Mouse (Mus musculus) bone marrow macrophage, adult 2 months (primary cell): Measurements from ENCODE around the gene Lmod1. TPM values are rescaled to one million over a fixed set of nuclear protein-coding genes. Genes with fewer than 3 reads are reported as not detected.

ENCODE experiments used
- H3K27ac ChIP-seq: 2 replicates; pipeline ENCODE4 v1.5.1; 2012; ENCODE audit warnings: low read depth, low read length; ENCODE audit not compliant: insufficient read depth
- H3K4me1 ChIP-seq: 2 replicates; pipeline ENCODE4 v1.6.1; 2012; ENCODE audit warnings: low read length; ENCODE audit not compliant: control insufficient read depth, insufficient read depth
- H3K4me3 ChIP-seq: 2 replicates; pipeline ENCODE4 v1.5.1; 2012; ENCODE audit warnings: mild to moderate bottlenecking, low read length, moderate library complexity; ENCODE audit not compliant: insufficient read depth
- CTCF ChIP-seq: IDR thresholded peaks from 2 replicates; pipeline ENCODE4 v1.5.1; 2012; ENCODE audit warnings: low read depth, mild to moderate bottlenecking, low read length, moderate library complexity
- POLR2A ChIP-seq: IDR thresholded peaks from 2 replicates; pipeline ENCODE4 v1.6.1; 2012; ENCODE audit warnings: mild to moderate bottlenecking, low read depth, low read length, borderline replicate concordance
- polyA plus RNA-seq: library from polyadenylated mRNA; stranded (reverse); fragments of >200 nt; gene quantifications from 2 replicates; pipeline ENCODE4 v1.2.4, GENCODE M21; 2012; ENCODE audit not compliant: missing spikeins, insufficient read depth, insufficient read length

Gene Lmod1
- polyA plus RNA-seq, 1 experiment = 0.13 TPM

GRCm38 (mm10) chr1:135359071-135359470, 34.5 kb downstream of the Lmod1 start:
- Histone ChIP-seq H3K4me3 (no peak overlapping the region), H3K4me1 (no peaks in the 10 kb centered on the region), H3K27ac (no peak overlapping the region)
- TF ChIP-seq CTCF = no peak
- no peak for TF ChIP-seq POLR2A

- Histone ChIP-seq H3K27ac (no peak overlapping the region), H3K4me1 (no peaks in the 10 kb centered on the region), H3K4me3 (no peak overlapping the region)
- TF ChIP-seq POLR2A (no peak), CTCF (no peak)
Measured at GRCm38 (mm10) chr1:135361491-135361890, 36.9 kb downstream of the Lmod1 start.

- H3K4me1 ChIP-seq = no peaks in the 10 kb centered on the region
- H3K27ac ChIP-seq = no peak overlapping the region
- no peak overlapping the region for H3K4me3 ChIP-seq
- TF ChIP-seq POLR2A (no peak), CTCF (no peak)
Measured at GRCm38 (mm10) chr1:135362115-135362514, 37.5 kb downstream of the Lmod1 start.

- H3K4me3 ChIP-seq = no peak overlapping the region
- TF ChIP-seq CTCF (no peak), POLR2A (no peak)
- H3K4me1 ChIP-seq = no peaks in the 10 kb centered on the region
- no peak overlapping the region for H3K27ac ChIP-seq
Measured at GRCm38 (mm10) chr1:135363446-135363845, 38.8 kb downstream of the Lmod1 start.

- TF ChIP-seq CTCF (no peak), POLR2A (no peak)
- no peak overlapping the region for H3K27ac ChIP-seq
- no peak overlapping the region for H3K4me3 ChIP-seq
- H3K4me1 ChIP-seq = peaks cover 8% of the 10 kb centered on the region
Measured at GRCm38 (mm10) chr1:135366380-135366779, 41.8 kb downstream of the Lmod1 start.

- Histone ChIP-seq H3K4me1 (peaks cover 8% of the 10 kb centered on the region), H3K4me3 (no peak overlapping the region), H3K27ac (no peak overlapping the region)
- TF ChIP-seq POLR2A (no peak), CTCF (no peak)
Measured at GRCm38 (mm10) chr1:135367005-135367404, 42.4 kb downstream of the Lmod1 start.

- H3K4me3 ChIP-seq = no peak overlapping the region
- H3K27ac ChIP-seq = no peak overlapping the region
- TF ChIP-seq CTCF = no peak
- TF ChIP-seq POLR2A = no peak
- H3K4me1 ChIP-seq = peaks cover 8% of the 10 kb centered on the region
Measured at GRCm38 (mm10) chr1:135367595-135367994, 43.0 kb downstream of the Lmod1 start.

GRCm38 (mm10) chr1:135368245-135368644, 43.6 kb downstream of the Lmod1 start:
- H3K4me1 ChIP-seq = peaks cover 8% of the 10 kb centered on the region
- peak overlapping the region; percentile 54 for H3K4me3 ChIP-seq
- no peak overlapping the region for H3K27ac ChIP-seq
- TF ChIP-seq CTCF = peak; percentile 78
- no peak for TF ChIP-seq POLR2A

- no peak for TF ChIP-seq CTCF
- TF ChIP-seq POLR2A = no peak
- H3K4me3 ChIP-seq = peak overlapping the region; percentile 18
- no peak overlapping the region for H3K27ac ChIP-seq
Measured at GRCm38 (mm10) chr1:135368982-135369381, 44.4 kb downstream of the Lmod1 start.

GRCm38 (mm10) chr1:135369415-135369814, 44.8 kb downstream of the Lmod1 start:
- Histone ChIP-seq H3K27ac (no peak overlapping the region), H3K4me3 (no peak overlapping the region)
- TF ChIP-seq POLR2A = no peak
- no peak for TF ChIP-seq CTCF

More at GRCm38 (mm10) chr1:135368982-135369381, 44.4 kb downstream of the Lmod1 start:
- peaks cover 8% of the 10 kb centered on the region for H3K4me1 ChIP-seq

GRCm38 (mm10) chr1:135373171-135373677, 48.6 kb downstream of the Lmod1 start:
- peaks cover 8% of the 10 kb centered on the region for H3K4me1 ChIP-seq
- H3K4me3 ChIP-seq = no peak overlapping the region
- H3K27ac ChIP-seq = no peak overlapping the region
- TF ChIP-seq POLR2A (no peak), CTCF (no peak)

More at GRCm38 (mm10) chr1:135369415-135369814, 44.8 kb downstream of the Lmod1 start:
- peaks cover 8% of the 10 kb centered on the region for H3K4me1 ChIP-seq
